Mouse (Mus musculus) brain, embryonic 14.5 days (tissue): ENCODE measurements around the gene Urm1.

Experiments used
- CTCF ChIP-seq: fragments of 200-500 bp; IDR thresholded peaks from 2 replicates; pipeline ENCODE4 v1.5.1; 2012; ENCODE audit warnings: inconsistent platforms, mild to moderate bottlenecking, moderate library complexity, borderline replicate concordance; ENCODE audit not compliant: insufficient read depth, insufficient read length; ENCODE audit errors: extremely low read depth
- POLR2A ChIP-seq: fragments of 200-500 bp; IDR thresholded peaks from 2 replicates; pipeline ENCODE4 v1.6.1; 2012; ENCODE audit warnings: mild to moderate bottlenecking, inconsistent platforms, borderline replicate concordance; ENCODE audit not compliant: poor library complexity, insufficient read depth, insufficient read length, severe bottlenecking; ENCODE audit errors: extremely low read depth

DNA sequence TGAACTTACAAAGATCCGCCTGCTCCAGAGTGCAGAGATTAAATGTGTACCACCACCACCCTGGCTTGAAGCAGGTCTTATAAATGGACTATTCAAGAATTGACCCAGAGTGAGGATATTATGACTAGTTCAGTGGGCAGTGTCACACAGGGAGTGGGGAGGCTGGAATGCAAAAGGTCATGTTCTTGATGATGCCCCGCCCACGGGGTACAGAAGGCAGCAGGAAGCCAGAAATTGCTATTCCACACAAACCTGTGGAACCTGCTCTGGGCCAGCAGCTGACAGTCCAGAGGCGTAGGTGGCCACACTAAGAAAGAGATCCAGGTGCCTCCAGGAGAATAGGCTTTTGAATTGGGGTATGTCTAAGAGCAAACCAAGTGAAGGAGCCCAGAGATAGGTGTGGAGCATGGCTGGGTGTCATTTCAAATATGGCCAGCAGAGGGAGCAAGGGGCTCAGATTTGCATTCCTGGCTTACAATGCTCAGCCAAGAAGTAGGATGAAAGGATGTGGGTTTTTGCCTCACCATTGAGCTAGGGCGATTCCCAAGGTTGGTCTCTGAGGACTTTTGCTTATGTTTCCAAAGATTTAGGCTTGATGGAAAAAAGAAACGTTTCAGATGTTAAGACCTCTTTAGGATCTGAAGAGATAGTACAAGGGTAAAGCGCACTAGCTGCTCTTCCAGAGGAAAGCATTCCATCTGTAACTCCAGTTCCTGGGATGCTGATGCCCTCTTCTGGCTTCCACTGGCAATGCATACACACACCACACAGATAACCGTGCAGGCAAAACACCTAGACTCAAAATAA is 2.2 kb upstream of the Urm1 start:
- TF ChIP-seq POLR2A (no peak), CTCF (peak; percentile 89)
